Mouse (Mus musculus): ENCODE measurements around the gene Gli3.

The Gli3 gene

GRCm38 (mm10) chr13:15722766-15723379, 259.8 kb downstream of the Gli3 start:
- no peak for DNase-seq (ENCODE audit: low spot score)

DNA sequence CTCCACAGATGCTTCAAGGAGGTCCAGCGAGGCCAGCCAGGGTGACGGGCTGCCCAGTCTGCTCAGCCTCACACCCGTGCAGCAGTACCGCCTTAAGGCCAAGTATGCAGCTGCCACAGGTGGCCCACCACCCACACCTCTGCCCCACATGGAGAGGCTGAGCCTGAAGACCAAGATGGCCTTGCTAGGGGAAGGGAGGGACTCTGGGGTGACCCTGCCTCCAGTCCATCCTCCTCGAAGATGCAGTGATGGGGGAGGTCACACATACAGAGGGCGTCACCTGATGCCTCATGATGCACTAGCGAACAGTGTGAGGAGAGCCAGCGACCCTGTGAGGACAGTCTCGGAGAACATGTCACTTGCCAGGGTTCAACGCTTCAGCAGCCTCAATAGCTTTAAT, 261.7 kb downstream of the Gli3 start:
- no peak for DNase-seq (ENCODE audit: low spot score)

DNA sequence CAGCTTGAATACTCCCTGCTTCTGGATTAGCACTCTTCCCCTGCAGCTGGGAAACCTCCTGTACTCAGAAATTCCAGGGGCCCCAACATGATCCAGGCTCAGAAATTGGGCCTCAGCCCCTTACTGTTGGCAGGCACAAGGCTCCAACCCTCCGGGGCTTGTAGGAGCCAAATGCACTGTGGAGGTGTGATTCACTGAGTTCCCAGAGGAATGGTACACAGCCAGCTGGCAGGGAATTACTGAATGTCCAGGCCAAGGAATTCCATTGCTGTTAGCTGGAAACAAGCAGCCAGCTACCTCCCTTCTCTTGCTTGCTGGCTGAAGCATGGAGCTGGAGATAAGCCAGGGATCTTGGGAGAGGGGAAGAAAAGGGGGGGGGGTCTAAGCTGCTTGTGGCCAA, 278.7 kb downstream of the Gli3 start:
- peak; percentile 55 for DNase-seq (ENCODE audit: low spot score)

DNA sequence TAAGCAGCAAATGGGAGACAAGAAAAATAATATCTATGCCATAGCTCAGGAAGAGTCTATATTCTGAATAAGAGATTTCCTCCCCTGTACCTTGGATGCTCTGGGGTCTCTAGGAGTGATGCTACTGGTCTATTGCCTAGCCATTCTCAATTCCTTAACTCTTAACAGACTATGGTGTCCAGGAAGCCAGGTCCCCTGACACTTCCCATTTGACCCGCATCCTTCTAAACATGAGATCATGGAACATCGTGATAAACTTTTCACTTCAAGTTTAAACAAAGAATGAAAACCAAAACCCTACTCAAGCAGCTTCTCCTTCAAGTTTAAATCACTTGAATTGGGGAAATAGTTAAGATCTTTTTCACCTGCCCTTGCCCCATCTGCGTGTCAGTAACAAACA, 279.3 kb downstream of the Gli3 start:
- no peak for DNase-seq (ENCODE audit: low spot score)

GRCm38 (mm10) chr13:15742777-15743176, 279.7 kb downstream of the Gli3 start:
- no peak for DNase-seq (ENCODE audit: low spot score)

DNA sequence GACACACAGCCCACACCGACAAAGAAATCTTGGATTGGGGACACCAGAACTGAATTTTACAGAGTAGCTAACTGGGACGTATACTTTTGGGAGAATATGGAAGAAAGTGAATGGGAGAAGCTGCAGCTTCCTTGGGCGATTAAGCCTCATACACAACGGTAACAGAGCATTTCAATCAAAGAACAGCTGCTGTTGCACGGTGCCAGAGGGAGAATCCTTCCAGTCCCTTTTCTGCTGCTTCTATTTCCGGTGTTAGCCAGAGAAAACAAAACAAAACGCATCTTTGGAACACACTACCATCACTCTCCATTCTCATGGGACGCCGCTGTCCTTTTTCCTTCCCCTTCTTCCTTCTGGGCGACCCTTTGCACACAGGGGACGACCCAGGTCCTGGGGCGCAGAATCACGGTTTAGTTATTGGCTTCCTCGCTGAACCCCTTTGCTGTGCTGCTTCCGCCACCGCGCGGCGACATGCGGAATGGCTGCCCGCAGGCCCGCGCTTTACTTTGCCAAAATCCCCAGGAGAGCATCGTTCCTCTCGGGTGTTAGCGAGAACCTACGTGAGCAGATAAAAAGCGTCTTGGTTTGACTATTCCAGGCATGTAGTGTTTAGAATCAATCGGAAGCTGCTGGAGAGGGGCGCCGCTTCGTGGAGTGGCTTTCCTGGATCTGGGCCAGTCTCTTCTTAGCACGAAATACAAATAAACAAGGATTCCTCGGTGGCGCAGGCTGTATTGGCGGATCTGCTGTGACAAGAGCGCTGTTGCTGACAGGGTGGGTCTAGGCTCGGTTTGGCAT, 296.0 kb downstream of the Gli3 start:
- peak; percentile 69 for DNase-seq (ENCODE audit: low spot score)

GRCm38 (mm10) chr13:15759633-15760441, 296.8 kb downstream of the Gli3 start:
- DNase-seq (ENCODE audit: low spot score): no peak

- no peak for DNase-seq (ENCODE audit: low spot score)
Measured at GRCm38 (mm10) chr13:15762291-15762690, 299.3 kb downstream of the Gli3 start.

DNA sequence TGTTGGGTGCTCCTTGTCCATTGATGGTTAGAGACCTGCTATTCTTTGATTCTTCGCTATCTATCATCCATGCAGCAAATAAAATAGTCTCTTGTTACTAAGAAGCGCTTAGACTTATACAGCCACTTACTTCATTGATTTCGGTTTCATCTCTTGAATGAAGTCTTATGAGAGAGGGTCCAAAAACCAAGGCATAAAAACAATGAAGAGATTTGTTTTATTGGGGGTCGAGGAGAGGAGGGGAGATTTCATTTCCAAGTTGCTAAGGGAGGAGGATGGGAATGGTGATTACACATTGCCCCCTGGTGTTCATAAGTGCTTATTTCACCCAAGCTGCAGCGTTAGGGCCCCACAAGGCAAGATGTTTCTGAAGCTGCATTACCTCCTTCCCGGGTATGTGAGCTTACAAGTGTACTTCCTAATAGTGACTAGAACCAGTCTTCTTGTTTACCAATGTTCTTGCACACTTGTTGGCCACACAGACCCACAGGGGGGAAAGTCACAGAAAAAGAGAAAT, 299.9 kb downstream of the Gli3 start:
- DNase-seq (ENCODE audit: low spot score): no peak

GRCm38 (mm10) chr13:15777624-15778023, 314.6 kb downstream of the Gli3 start:
- no peak for DNase-seq (ENCODE audit: low spot score)

Data from ovary, postnatal 10 days (tissue).